Mouse (Mus musculus) kidney, adult 11 months (tissue): Measurements from ENCODE around the gene Dab1.
A peak's percentile ranks its signal among the peaks of the same experiment; 100 is the strongest.

ENCODE experiments used
- DNase-seq: peaks from one replicate; pipeline ENCODE4 v3.0.0; 2022

Dab1 gene

GRCm38 (mm10) chr4:104462932-104463780 lies 844.0 kb downstream of the Dab1 start:
- DNase-seq, result no peak

GRCm38 (mm10) chr4:104463781-104464170 lies 844.6 kb downstream of the Dab1 start:
- DNase-seq, result no peak

- no peak for DNase-seq
These were observed 846.4 kb downstream of the Dab1 start for GRCm38 (mm10) chr4:104465594-104465993.

GRCm38 (mm10) chr4:104468666-104469065 lies 849.5 kb downstream of the Dab1 start:
- no peak for DNase-seq

GRCm38 (mm10) chr4:104472915-104473314 lies 853.8 kb downstream of the Dab1 start:
- no peak for DNase-seq

GRCm38 (mm10) chr4:104476841-104477240 lies 857.7 kb downstream of the Dab1 start:
- no peak for DNase-seq

GRCm38 (mm10) chr4:104483948-104484347 lies 864.8 kb downstream of the Dab1 start:
- no peak for DNase-seq

- no peak for DNase-seq
These were observed 878.1 kb downstream of the Dab1 start for GRCm38 (mm10) chr4:104497221-104497620.

- no peak for DNase-seq
These were observed 881.0 kb downstream of the Dab1 start for GRCm38 (mm10) chr4:104500112-104500511.

- DNase-seq, result no peak
These were observed 881.5 kb downstream of the Dab1 start for GRCm38 (mm10) chr4:104500646-104501045.

- DNase-seq, result no peak
These were observed 882.1 kb downstream of the Dab1 start for GRCm38 (mm10) chr4:104501245-104501644.

GRCm38 (mm10) chr4:104504916-104505315 lies 885.8 kb downstream of the Dab1 start:
- DNase-seq, result no peak

GRCm38 (mm10) chr4:104509230-104509985 lies 890.2 kb downstream of the Dab1 start:
- no peak for DNase-seq

- DNase-seq, result no peak
These were observed 892.7 kb downstream of the Dab1 start for GRCm38 (mm10) chr4:104511855-104512254.

GRCm38 (mm10) chr4:104512513-104512912 lies 893.4 kb downstream of the Dab1 start:
- no peak for DNase-seq

- no peak for DNase-seq
These were observed 894.5 kb downstream of the Dab1 start for GRCm38 (mm10) chr4:104513622-104514021.

- DNase-seq, result peak; percentile 23
These were observed 895.4 kb downstream of the Dab1 start for GRCm38 (mm10) chr4:104514568-104515000.

- no peak for DNase-seq
These were observed 896.5 kb downstream of the Dab1 start for GRCm38 (mm10) chr4:104515681-104516080.

- no peak for DNase-seq
These were observed 903.2 kb downstream of the Dab1 start for GRCm38 (mm10) chr4:104522324-104522723.

GRCm38 (mm10) chr4:104523776-104524175 lies 904.6 kb downstream of the Dab1 start:
- no peak for DNase-seq

GRCm38 (mm10) chr4:104529905-104530646 lies 910.9 kb downstream of the Dab1 start:
- DNase-seq, result no peak

- DNase-seq, result no peak
These were observed 913.7 kb downstream of the Dab1 start for GRCm38 (mm10) chr4:104532846-104533245.

- DNase-seq, result no peak
These were observed 919.3 kb downstream of the Dab1 start for GRCm38 (mm10) chr4:104538420-104538819.
